Mouse (Mus musculus) embryonic fibroblast, embryonic 13.5 days (primary cell): ENCODE data around the gene Sun2. TPM values are rescaled to one million over a fixed set of nuclear protein-coding genes. Genes with fewer than 3 reads are reported as not detected.

Source experiments
- H3K27ac ChIP-seq: 2 replicates; pipeline ENCODE4 v1.5.1; 2012; ENCODE audit warnings: low read length, control low read depth, inconsistent platforms; ENCODE audit not compliant: insufficient read depth
- H3K4me1 ChIP-seq: 2 replicates; pipeline ENCODE4 v1.6.1; 2011; ENCODE audit warnings: low read length; ENCODE audit not compliant: control insufficient read depth, insufficient read depth
- H3K4me3 ChIP-seq: 2 replicates; pipeline ENCODE4 v1.5.1; 2011; ENCODE audit warnings: mild to moderate bottlenecking, control low read depth, low read length; ENCODE audit not compliant: insufficient read depth
- CTCF ChIP-seq: IDR thresholded peaks from 2 replicates; pipeline ENCODE4 v1.5.1; 2011; ENCODE audit warnings: mild to moderate bottlenecking, control low read depth, low read length, moderate library complexity, borderline replicate concordance; ENCODE audit not compliant: insufficient read depth
- POLR2A ChIP-seq: IDR thresholded peaks from 2 replicates; pipeline ENCODE4 v1.6.1; 2011; ENCODE audit warnings: low read depth, mild to moderate bottlenecking, control low read depth, low read length, moderate library complexity
- polyA plus RNA-seq: library from polyadenylated mRNA; stranded (reverse); fragments of >200 nt; gene quantifications from 2 replicates; pipeline ENCODE4 v1.2.4, GENCODE M21; 2011; ENCODE audit warnings: low read depth; ENCODE audit not compliant: missing spikeins, insufficient read length

Gene Sun2
- polyA plus RNA-seq, 1 experiment: 43.3 TPM

GRCm38 (mm10) chr15:79697558-79698187 lies 44.7 kb downstream of the Sun2 start:
- H3K27ac ChIP-seq: no peak overlapping the region
- TF ChIP-seq CTCF (no peak), POLR2A (no peak)
- H3K4me3 ChIP-seq: no peak overlapping the region
- H3K4me1 ChIP-seq: no peaks in the 10 kb centered on the region

- no peak for TF ChIP-seq CTCF
- no peak overlapping the region for H3K4me3 ChIP-seq
- H3K4me1 ChIP-seq: no peaks in the 10 kb centered on the region
- no peak overlapping the region for H3K27ac ChIP-seq
Measured at GRCm38 (mm10) chr15:79697011-79697410, 45.3 kb downstream of the Sun2 start.

- Histone ChIP-seq H3K4me1 (no peaks in the 10 kb centered on the region; the same call in 1 of the 2 replicates), H3K27ac (no peak overlapping the region), H3K4me3 (no peak overlapping the region)
- TF ChIP-seq POLR2A (no peak), CTCF (no peak)
Measured at GRCm38 (mm10) chr15:79696508-79696907, 45.8 kb downstream of the Sun2 start.

- Histone ChIP-seq H3K4me1 (no peaks in the 10 kb centered on the region; the same call in 1 of the 2 replicates), H3K4me3 (no peak overlapping the region), H3K27ac (no peak overlapping the region)
- TF ChIP-seq POLR2A: no peak
- no peak for TF ChIP-seq CTCF
Measured at GRCm38 (mm10) chr15:79695516-79695915, 46.8 kb downstream of the Sun2 start.

GRCm38 (mm10) chr15:79694512-79694911 lies 47.8 kb downstream of the Sun2 start:
- Histone ChIP-seq H3K4me3 (no peak overlapping the region), H3K27ac (no peak overlapping the region), H3K4me1 (no peaks in the 10 kb centered on the region; the same call in none of the 2 replicates)
- TF ChIP-seq POLR2A: no peak
- no peak for TF ChIP-seq CTCF

- TF ChIP-seq POLR2A: no peak
- TF ChIP-seq CTCF: no peak
- Histone ChIP-seq H3K4me1 (no peaks in the 10 kb centered on the region; the same call in none of the 2 replicates), H3K4me3 (no peak overlapping the region), H3K27ac (no peak overlapping the region)
Measured at GRCm38 (mm10) chr15:79693740-79694139, 48.6 kb downstream of the Sun2 start.

GRCm38 (mm10) chr15:79692334-79692733 lies 50.0 kb downstream of the Sun2 start:
- TF ChIP-seq CTCF (no peak), POLR2A (no peak)
- Histone ChIP-seq H3K4me3 (no peak overlapping the region), H3K27ac (no peak overlapping the region), H3K4me1 (no peaks in the 10 kb centered on the region; the same call in none of the 2 replicates)

GRCm38 (mm10) chr15:79691023-79691508 lies 51.3 kb downstream of the Sun2 start:
- TF ChIP-seq POLR2A (no peak), CTCF (no peak)
- Histone ChIP-seq H3K27ac (no peak overlapping the region), H3K4me1 (no peaks in the 10 kb centered on the region; the same call in none of the 2 replicates), H3K4me3 (peak overlapping the region; percentile 84)

- TF ChIP-seq POLR2A (peak; percentile 60), CTCF (no peak)
- H3K27ac ChIP-seq: no peak within 1 kb of the TSS
- H3K4me1 ChIP-seq: no peaks in the 10 kb centered on the region; the same call in none of the 2 replicates
- peak within 1 kb of the TSS; percentile 84 for H3K4me3 ChIP-seq
Measured at GRCm38 (mm10) chr15:79690426-79691022, 51.8 kb downstream of the Sun2 start, which contains the start of gene Gtpbp1. Gene Gtpbp1, plus strand, starts transcription at chr15:79690845.

- Histone ChIP-seq H3K27ac (no peak overlapping the region), H3K4me1 (no peaks in the 10 kb centered on the region; the same call in none of the 2 replicates), H3K4me3 (peak overlapping the region; percentile 40)
- 0 out of 2 replicates have a peak, but pooled peaks have one; percentile 19 for TF ChIP-seq POLR2A
- no peak for TF ChIP-seq CTCF
Measured at GRCm38 (mm10) chr15:79689662-79690425, 52.5 kb downstream of the Sun2 start.
